Mouse (Mus musculus) layer of hippocampus, adult 8-10 months (tissue): ENCODE results near the gene Foxr1. TPM values are rescaled to one million over a fixed set of nuclear protein-coding genes. Genes with fewer than 3 reads are reported as not detected.

Experiments
- microRNA-seq, 2 experiments: library from miRNA; unstranded; fragments of <30 nt; microRNA quantifications; one replicate each; pipeline ENCODE4 v1.2.0; 2022
- total RNA-seq, 4 experiments: library from RNA; stranded (reverse); gene quantifications; 2 replicates each; pipeline ENCODE4 v1.2.4; 2022

Foxr1 gene
- total RNA-seq, 4 experiments from 2014 or later, result not detected

Small RNA genes within 50 kb of the gene (microRNA-seq; reads per million reads assigned to microRNA genes)
- gene Mir7085, result 1.6 to 1.8 reads per million in 2 experiments

Other genes with a start within 250 kb of the Foxr1 start
- gene Cbl, start 207.1 kb downstream of the Foxr1 start, total RNA-seq, result 10 to 100 TPM; 58.7 to 75.3 (median 65.0) TPM
- gene Ccdc153, start 200.5 kb downstream of the Foxr1 start, total RNA-seq, result 10 to 100 TPM in 1 of 4 experiments, 1 to 10 TPM in 3; 2.4 to 10.2 (median 4.0) TPM
- gene Pdzd3, start 189.7 kb downstream of the Foxr1 start, total RNA-seq, result 1 to 10 TPM in 3 of 4 experiments, under 1 TPM in 1; 0.49 to 2.0 (median 1.1) TPM
- 10 to 100 TPM in 3 of 4 experiments, 1 to 10 TPM in 1; 8.7 to 13.1 (median 10.5) TPM for gene Nlrx1, start 172.5 kb downstream of the Foxr1 start, total RNA-seq
- gene Abcg4, start 152.5 kb downstream of the Foxr1 start, total RNA-seq, result 10 to 100 TPM; 69.2 to 77.6 (median 71.1) TPM
- 10 to 100 TPM; 32.0 to 40.3 (median 38.4) TPM for gene Hinfp, start 135.5 kb downstream of the Foxr1 start, total RNA-seq
- 100 to 1,000 TPM; 177 to 228 (median 205) TPM for gene C2cd2l, start 120.9 kb downstream of the Foxr1 start, total RNA-seq
- gene Dpagt1, start 115.1 kb downstream of the Foxr1 start, total RNA-seq, result 10 to 100 TPM; 15.1 to 19.7 (median 16.1) TPM
- 10 to 100 TPM; 40.3 to 44.3 (median 41.6) TPM for gene H2afx, start 106.4 kb downstream of the Foxr1 start, total RNA-seq
- gene Hmbs, start 96.9 kb downstream of the Foxr1 start, total RNA-seq, result 10 to 100 TPM; 20.2 to 26.9 (median 25.3) TPM
- gene Vps11, start 79.5 kb downstream of the Foxr1 start, total RNA-seq, result 10 to 100 TPM; 56.4 to 64.6 (median 60.9) TPM
- 100 to 1,000 TPM in 3 of 4 experiments, 10 to 100 TPM in 1; 96.8 to 147 (median 121) TPM for gene Hyou1, start 61.6 kb downstream of the Foxr1 start, total RNA-seq
- 10 to 100 TPM; 24.0 to 29.5 (median 28.1) TPM for gene Slc37a4, start 44.3 kb downstream of the Foxr1 start, total RNA-seq
- 100 to 1,000 TPM; 739 to 859 (median 825) TPM for gene Rps25, start 34.0 kb downstream of the Foxr1 start, total RNA-seq
- 10 to 100 TPM; 63.7 to 73.0 (median 68.9) TPM for gene Trappc4, start 33.5 kb downstream of the Foxr1 start, total RNA-seq
- gene Ccdc84, start 22.6 kb downstream of the Foxr1 start, total RNA-seq, result 10 to 100 TPM; 21.1 to 24.9 (median 23.4) TPM
- gene Upk2, start 13.8 kb upstream of the Foxr1 start, total RNA-seq, result not detected
- 10 to 100 TPM; 61.8 to 68.3 (median 64.9) TPM for gene Bcl9l, start 41.7 kb upstream of the Foxr1 start, total RNA-seq
- gene Cxcr5, start 120.7 kb upstream of the Foxr1 start, total RNA-seq, result not detected
- 100 to 1,000 TPM; 130 to 145 (median 134) TPM for gene Ddx6, start 163.8 kb upstream of the Foxr1 start, total RNA-seq
- not detected for gene Treh, start 232.1 kb upstream of the Foxr1 start, total RNA-seq